Mouse (Mus musculus) thymus, postnatal 14 days (tissue): ENCODE measurements around the gene Dnm1.
"Not testable (repeated sequence)": the region's sequence is repeated elsewhere in the genome, so short reads cannot be mapped to it uniquely, and the experiment has no call there.

Experiments used
- DNase-seq: peaks from one replicate; pipeline ENCODE4 v3.0.0; 2021

Dnm1 gene

DNA sequence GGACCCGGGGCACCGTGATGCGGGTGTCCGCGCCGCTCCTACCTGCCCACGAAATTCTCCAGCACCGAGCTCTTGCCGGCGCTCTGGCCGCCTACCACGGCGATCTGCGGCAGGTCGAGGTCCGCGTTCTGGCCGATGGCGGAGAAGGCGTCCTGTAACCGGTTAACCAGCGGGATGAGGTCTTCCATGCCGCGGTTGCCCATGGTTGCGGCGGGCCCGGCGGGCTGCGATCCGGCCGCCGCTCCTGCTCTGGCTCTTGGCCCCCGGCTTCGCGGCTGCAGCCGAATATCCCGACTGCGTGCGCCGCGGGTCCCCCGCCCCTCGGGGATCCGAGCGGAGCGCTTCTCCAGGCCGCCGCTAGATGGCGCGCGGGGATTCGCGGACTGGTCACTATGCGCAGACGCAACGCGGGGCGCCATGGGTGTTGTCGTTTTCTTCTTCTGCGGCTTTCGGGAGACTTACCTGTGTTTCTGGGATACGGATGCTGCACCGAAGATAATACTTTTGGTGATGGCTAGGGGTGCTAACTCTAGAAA lies at the start of gene Dnm1:
Gene Dnm1 (minus strand): TSS at position 332 of the 536 bp plus-strand sequence.
- peak; percentile 90 for DNase-seq

DNA sequence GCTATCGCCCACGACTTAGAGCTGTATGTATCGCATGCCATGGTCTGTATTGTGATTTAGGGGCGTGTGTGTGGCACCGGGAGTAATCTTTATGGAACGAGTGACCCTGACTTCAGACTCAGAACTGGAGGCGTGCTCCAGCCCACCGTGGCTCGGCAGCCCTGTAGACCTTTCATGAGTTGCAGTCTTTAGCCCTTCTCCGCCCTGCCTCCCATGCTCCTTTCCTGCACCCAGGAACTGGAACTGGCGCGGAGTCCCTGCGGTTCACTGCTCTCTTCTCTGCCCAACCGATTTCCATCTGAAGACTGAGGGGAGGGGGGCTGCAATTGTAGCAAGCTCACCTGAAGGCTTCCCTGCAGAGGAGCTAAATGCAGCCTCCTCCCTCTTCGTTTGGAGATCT lies 43.6 kb upstream of the Dnm1 start:
- peak; percentile 35 for DNase-seq

DNA sequence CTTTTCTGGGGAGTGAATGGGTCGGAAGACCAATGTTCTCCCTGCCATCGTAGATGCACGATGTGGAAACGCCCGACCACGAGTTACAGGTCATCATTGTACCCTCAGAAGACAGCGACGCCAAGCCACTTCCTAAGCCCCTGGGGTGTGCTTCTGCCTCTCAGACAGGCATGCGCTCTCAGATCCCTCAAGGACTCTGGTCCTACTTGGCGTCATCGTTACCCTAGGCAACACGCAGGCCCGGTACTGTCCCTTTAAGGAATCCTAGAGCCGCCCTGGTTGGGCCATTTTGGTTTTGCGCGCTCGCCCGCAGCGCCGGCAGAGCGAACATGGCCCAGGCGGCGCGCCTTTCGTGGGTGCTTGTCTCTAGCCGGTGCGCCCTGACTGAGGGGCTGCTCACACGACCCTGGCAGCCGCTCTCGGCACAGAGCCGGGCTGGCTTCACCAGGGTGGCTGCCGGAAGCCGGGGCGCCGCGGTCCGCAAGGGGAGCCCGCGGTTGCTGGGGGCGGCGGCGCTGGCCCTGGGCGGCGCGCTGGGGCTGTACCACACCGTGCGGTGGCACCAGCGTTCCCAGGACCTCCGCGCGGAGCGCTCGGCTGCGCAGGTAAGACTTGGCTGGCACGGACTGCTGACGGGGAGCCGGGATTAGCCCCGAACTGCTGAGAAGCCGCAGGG lies 42.9 kb upstream of the Dnm1 start:
- DNase-seq, result peak; percentile 75

DNA sequence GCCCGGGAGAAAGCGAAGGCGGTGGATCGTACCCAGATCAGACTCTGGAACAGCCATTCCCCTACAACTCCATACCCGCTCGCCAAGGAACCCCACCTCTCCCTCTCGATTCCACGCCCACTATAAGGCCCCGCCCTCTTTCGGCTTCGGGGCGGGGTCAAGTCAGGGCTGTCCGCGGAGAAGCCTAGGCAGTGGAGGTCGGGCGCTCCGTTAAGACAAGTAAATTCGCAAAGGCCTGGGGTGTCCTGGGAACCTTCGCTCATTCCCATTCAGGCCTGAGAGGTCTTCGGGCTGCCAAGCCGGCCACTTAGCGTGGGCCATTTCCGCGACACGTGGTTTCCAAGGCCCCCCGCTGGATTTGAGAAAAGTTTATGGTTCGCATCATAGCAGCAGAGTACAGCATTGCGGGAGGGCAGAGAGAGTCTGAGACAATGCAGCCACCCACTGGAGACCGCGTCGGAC lies 42.4 kb upstream of the Dnm1 start, which contains the start of gene Ptges2:
Gene Ptges2 (plus strand): TSS at position 413 of the 462 bp plus-strand sequence.
- peak; percentile 94 for DNase-seq

DNA sequence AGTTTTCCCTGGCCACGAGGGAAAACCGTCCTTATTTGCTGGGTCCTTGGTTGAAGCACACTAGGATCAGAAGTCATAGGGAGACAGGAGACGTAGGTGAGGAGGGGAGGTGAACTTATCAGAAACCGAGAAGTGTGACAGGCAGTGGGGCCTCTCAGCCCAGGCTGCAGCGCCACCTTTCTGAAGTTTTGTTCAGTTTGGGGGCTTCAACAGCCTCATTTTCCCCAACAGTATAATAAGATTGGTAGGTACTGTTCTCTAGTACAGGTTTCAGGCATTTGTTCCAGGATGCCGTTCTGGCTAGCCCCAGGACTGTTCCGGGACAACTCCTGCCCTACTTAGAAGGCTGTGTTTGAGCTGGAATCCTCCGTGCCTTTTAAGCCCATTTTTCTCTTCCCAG lies 41.8 kb upstream of the Dnm1 start:
- peak; percentile 75 for DNase-seq

DNA sequence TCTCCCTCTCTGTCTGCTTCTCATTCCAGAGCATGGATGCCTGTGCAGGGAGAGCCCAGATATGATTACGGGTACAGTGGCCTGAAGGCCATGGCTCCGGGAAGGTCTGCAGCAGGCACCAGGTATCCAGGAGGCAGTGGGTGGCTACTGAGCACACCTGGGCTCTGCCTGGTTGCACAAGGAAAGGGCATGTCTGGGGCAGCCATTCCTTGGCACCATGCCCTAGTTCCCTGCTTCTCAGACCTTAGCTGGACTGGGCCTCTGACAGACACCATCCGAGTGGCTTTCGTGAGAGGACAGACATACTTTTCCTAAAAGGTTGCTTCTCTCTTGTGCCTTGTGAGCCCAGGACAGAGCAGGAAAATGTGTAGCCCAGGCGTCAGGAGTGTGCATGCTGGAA lies 38.9 kb upstream of the Dnm1 start:
- DNase-seq, result no peak

DNA sequence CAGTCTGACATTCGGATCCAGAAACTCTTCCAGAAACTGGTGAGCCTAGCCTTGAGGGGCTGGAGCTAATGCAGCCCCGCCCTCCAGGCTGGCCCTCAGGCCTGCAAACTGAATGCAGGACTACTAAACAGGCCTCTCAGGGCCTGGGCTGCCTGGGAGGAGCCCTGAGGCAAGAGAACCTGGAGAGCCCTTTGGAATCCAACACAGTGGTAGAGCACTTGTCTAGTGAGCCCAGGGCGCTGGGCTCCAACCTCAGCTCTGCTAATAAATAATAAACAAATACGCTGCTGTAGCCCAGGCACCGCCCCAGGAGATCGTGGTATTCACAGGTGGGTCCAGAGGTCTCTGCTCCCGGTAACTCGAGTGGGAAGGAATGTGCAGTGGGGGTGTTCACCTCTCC lies 37.7 kb upstream of the Dnm1 start:
- no peak for DNase-seq

DNA sequence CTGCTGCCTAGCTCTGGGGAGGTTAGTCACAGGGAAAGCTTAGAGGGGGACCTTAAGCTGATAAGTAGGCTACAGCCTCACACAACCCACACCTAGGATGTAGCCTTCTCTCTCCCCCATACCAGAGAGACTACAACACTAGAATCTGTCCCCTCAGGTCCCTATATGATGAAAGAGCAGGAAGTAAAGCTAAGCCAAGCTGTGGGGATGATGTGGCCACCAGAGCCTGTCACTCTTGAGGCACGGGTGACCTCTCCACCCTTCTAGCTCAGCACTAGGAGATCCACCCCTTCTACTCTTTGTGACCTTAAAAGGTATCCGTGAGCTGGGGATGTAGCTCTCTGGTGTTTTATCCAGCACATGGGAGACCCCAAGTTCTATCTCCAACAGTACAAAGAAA lies 36.0 kb upstream of the Dnm1 start:
- DNase-seq, result no peak

DNA sequence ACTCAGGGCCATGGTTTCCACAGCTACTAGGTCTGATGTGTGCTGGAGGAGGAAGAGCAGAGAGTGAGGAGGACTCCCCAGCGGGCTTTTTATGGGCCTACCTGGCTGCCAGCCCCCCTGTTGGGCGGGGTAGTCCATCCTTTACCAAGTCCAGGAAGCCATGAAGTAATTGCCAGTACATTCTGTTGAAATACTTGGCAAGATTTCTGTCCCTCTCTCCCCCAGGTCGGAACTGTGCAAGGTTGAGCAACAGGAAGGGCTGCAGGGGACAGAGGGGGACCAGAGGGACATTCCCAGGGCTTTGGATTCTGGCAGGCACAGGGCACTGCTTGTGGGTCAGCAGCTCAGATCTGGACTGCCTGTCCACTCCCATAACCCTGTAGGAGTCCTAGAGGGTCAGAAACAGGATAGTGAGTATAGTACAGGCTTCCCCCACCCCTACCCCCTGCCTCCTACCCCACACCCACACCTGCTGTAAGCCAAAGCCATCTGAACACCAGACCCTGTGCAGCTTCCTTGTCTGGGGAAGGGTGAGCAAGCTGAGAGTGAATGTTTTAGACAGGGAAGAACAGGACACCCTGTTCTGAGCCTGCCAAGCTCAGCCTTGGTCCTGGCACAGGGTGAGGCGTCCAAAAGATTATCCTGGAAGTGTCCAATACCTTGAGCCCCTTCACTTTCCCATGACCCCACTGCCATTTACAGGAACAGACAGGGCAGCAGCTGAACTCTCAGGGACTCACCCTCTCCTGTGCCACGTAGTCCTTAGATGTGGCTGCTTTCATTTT lies 34.8 kb upstream of the Dnm1 start, which contains the start of gene Lcn2:
Gene Lcn2 (minus strand): TSS at position 547 of the 785 bp plus-strand sequence.
- DNase-seq, result no peak

DNA sequence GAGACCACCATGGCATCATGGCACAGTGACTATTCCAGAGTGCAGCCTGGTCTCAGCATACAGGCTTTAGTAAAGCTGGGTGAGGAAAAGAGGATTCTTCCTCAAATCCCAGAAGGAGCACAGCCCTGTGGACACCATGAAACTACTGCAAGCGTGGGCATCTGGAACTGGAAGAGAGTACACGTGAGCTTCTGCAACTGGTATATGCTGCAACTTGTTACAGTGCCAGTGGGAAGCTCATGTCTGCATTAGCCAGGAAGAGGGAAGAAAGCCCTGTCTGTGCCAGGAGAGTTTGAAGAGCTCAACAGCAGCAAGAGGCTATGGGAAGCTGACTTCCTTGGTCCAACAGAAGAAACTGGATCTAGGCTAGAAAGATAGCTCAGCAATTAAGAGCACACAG lies 29.6 kb upstream of the Dnm1 start:
- DNase-seq, result no peak

DNA sequence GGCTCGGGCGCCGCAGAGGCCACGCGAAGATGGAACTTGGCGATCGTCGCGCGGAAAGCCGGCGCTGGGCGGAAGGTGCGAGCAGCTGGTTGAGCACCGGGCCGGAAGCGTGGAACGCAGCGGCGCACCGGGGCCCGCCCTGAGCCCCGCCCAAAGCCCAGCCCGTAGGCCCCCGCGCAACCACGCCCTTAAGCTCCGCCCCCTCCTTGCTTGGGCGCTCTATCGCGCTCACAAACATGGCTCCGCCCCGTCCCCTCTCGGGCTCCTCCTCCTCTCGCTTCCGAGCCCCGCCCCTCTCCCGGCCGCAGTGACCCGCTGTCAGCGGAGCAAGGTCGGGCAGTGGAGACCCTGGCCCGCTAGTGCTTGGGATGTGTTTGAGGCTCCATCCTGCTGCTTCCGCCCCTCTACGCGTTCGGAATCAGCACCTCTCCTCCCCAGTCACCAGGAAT lies 28.7 kb upstream of the Dnm1 start, which contains the start of gene 1110008P14Rik:
Gene 1110008P14Rik (minus strand): TSS at position 164 of the 449 bp plus-strand sequence.
- DNase-seq, result peak; percentile 98

DNA sequence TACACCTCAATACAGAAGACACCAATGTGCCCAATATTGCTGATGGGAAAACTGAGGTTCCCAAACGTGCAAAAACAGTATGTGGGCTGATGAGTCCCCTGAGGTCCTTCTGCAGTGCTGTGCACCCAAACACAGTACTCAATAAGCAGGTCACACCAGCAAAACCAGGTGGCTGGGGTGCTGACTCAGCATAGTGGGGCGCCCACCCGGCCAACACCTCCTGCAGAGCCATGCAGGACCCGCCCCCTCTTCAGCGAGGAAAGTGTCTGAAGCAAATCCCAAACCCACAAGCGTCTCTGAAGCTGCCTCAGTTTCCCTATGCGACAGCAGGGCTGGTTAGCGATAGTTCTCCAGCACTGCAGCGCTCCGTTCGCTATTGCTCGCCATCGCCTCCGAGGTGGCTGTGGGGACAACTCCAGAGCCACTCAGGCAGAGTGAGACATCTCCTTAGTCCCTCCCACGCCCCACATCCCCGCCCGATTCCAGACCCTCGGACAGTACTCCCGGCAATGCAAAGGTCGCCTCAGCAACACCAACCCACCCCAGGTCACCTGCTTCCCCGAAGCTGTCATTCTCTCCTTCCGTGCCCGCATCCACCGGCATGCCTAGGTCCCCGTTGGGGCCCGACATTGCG lies 28.1 kb upstream of the Dnm1 start:
- DNase-seq, result peak; percentile 78

DNA sequence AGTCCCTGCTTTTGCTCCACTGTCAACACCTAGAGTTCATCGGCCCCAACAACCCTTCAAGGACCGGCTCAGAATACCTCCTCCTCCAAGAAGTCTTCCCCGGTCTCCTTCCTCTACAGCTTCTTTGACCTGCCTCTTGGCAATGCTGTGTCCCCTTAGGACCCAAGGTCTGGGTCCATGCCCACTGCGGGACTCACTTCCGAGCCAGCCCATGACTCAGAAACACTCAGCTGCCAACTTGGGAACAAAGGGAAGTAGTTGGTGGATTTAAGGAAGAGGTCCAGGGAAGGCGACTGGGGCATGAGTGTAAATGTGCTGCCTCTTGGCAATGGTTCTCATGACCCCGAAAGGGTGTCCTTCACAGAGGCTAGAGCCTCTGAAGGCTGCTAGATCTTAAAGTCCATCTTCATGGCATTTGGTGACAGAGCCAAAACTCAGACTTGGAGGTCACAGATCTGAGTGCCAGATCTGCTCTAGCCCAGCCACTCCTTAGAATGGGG lies 26.9 kb upstream of the Dnm1 start:
- no peak for DNase-seq

DNA sequence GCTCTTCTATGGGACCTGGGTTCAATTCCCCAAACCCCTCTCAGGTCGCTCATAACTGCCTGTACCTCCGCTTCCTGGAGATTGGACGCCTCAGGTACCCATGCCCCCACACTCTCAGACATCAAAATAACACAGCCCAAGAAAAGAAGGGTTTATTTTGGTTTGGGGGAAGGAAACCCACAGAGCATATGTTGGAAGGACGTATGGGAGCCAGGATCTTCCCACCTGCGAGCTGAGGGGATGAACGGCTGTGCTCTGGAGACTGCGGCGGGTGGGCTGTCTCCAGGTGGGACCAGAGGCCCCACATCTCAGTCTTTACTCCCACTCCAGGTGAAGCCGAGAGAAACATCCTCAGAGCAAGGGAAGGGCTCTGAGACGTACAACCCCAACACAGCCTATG lies 23.8 kb upstream of the Dnm1 start:
- DNase-seq, result no peak

DNA sequence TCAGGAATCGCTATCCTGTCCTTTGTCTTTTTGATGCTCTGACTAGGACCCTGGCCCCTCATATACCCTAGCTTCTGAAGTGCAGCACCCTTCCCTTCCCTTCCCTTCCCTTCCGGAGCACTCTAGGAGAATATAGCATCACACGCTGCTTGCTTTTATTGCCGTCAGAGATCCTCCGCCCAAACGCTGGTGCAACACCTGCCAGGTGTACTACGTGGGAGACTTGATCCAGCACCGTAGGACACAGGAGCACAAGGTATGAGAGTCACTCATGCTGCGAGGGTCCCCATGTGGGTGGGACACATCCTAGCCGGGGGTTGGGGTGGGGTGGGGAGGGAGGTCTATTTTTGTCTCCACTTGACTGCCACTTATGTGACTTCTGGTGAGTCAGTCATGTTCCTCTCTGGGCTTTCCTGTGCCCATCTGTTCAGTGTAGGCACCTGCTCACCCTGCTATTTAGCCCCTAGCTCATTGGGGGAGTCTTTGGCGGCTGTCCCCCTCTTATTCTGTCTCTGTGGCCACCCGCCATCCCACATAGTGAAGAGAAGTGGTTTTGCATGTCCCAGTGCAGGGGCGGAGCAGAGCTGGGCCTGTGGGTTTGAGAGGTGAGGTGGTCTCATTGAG lies 22.3 kb upstream of the Dnm1 start:
- no peak for DNase-seq

DNA sequence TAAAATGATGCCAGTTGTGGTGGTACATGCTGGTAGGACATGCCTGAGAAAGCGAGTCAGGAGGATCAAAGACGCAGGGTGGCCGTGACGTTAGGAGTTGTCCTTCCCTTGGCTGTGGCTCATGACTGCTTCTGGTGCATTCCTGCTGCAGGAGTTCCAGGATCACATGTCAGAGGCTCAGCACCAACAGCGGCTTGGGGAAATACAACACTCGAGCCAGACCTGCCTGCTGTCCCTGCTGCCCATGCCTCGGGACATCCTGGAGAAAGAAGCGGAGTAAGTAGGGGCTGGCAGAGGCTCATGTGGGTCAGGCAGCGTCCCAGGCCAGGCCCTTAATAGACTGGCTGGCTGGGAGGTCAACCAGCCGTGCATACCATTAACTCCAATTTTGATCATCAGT lies 21.1 kb upstream of the Dnm1 start:
- DNase-seq, result no peak

DNA sequence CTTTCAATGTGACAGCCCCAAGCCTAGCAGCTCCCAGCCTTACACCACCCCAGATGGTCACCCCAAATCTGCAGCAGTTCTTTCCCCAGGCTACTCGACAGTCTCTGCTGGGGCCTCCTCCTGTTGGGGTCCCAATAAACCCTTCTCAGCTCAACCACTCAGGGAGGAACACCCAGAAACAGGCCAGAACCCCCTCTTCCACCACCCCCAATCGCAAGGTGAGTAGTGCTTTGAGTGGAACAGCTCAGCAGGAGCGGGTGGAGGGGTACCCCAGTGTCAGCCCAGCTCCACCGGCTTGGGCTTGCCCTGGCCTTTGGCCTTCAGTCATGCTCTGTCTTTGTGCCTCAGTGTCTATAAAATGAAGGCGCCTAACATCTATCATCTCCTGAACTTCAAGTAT lies 14.2 kb upstream of the Dnm1 start:
- DNase-seq, result no peak

DNA sequence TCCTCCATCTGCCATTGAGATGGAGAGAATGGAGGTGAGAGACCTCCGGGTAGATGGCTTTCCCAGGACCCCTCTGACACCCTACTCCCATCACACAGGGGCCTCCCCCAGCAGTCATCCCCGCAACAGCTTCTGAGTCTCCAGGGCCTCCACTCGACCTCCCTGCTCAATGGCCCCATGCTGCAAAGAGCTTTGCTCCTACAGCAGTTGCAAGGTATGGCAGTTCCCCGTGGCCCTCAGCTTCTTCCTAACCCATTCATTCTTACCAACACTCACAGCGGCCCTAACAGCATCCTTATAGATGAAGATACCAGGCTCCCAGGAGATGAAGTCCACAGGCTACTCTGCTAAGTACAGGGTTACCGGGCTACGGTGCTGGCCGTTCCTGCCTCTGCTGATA lies 11.0 kb upstream of the Dnm1 start:
- DNase-seq, result no peak

DNA sequence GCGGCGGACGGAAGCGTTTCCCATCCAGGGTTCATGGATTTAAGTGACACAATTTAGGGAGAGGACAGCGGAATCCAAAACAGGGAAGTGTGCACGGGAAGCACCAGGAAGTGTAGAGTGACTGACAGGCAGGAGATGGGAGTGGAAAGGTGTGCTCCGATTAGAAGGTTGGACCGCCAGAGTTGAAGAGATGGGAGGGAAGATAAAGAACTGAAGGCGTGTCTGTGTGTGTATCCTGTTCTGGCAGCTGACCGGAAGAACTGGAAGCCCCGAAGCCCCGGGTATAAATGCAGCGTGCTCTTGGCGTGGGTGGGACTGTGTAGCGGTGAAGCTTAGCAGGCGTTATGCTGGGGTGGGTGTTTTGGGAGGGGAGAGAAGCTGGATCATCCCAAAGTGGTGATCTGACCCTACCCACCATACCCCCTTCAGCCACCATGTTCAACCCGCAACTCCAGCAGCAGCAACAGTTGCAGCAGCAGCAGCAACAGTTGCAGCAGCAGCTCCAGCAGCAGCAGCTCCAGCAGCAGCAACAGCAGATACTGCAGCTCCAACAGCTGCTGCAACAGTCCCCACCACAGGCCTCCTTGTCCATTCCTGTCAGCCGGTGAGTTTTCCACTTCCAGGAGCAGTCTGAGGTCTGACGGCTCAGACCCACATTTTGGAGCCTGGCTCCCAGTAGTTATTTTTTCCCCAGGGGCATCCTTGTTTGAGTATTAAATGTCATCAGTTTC lies 10.4 kb upstream of the Dnm1 start:
- peak; percentile 37 for DNase-seq

DNA sequence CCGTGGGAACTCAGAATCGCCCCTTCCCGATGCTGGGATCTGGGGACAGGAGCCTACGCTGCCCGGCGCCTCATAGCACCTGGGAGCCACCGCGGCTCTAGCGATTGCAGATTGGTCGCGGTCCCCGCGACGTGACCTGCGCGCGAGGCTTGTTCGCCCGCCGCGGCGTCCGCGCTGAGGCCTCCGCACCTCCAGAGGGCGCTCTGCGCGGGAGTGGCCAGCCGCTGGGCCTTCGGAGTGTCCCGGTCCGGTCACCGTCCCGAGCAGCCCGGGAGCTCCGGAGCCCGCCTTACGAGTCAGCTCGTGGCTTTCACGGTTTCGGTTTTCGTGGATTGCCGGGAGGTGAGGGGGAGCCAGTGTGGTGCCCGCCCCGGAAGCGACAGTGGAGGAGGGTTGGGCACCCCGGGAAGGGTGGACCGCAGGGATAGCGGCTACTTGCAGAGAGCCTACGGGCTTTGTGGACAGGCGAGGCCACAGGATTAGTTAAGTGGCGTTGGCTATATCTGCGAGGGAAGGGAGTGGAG lies 9.7 kb upstream of the Dnm1 start:
- peak; percentile 89 for DNase-seq

DNA sequence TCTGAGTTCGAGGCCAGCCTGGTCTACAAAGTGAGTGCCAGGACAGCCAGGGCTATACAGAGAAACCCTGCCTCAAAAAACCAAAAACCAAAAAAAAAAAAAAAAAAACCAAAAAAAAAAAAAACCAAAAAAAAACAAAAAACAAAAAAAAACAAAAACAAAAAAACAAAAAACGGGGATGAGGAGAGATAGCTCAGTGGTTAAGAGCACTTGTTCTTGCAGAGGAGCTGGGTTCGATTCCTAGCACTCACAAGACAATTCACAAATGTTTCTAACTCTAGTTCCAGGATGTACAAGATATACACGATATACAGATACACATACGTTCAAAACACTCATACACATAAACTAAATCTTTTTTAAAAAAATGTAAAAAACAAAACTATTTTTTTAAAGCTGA lies 9.1 kb upstream of the Dnm1 start:
- not testable (repeated sequence) for DNase-seq

DNA sequence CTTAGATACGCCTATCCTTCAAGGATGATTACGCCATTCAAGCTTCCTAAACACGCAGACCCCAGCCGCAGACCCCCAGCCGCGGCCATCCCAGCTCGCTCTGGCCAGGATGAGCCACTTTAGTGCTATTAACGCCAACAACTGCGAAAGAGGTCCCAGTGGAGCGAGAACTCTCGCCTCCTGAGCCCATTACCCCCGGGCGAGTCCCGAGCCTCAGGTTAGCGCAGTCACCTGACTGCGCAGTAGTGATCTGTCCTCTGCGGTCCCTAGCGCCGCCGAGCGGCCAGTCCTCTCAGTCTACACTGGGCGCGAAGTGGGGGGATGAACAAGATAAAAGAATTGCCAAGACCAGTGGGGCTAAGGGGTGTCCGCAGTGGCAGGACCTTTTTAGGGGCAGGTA lies 8.3 kb upstream of the Dnm1 start:
- DNase-seq, result peak; percentile 60
